Mouse (Mus musculus): ENCODE measurements at regions not wholly inside any gene's neighbourhood (a gene's known extent, or its start where the extent isn't known, plus 50 kb on each side); places are given as distances from the start of the nearest gene placed in this dataset.

DNA sequence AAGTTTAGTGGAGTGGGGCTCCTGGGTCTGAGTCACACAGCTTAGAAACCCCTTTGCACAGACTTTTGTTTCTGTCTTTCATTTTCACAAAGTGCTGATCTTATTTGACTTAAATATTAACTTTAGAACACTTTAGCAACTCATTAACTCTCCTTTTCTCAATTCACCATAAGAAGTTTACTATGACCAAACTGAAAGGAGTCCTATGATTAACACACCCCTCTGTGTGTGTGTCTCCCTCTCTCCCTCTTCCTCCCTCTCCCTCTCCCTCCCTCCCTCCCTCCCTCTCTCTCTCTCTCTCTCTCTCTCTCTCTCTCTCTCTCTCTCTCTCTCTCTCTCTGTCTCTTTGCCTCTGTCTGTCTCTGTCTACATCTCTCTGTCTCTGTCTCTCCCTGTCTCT lies 551.0 kb upstream of the Tenm4 start:
- Histone ChIP-seq H3K27me3 (ENCODE audit: control insufficient read depth, insufficient read depth, low read length) (no peaks in the 10 kb centered on the region), H3K4me2 (ENCODE audit: low read depth) (no peak overlapping the region), H3K9ac (ENCODE audit: low read length) (no peak overlapping the region), H3K4me3 (ENCODE audit: low read depth, low read length) (no peak overlapping the region), H3K4me1 (ENCODE audit: control insufficient read depth, insufficient read depth, low read length) (no peaks in the 10 kb centered on the region), H3K27ac (ENCODE audit: low read depth, low read length) (no peak overlapping the region), H3K9me3 (ENCODE audit: control insufficient read depth, low read length) (no peaks in the 10 kb centered on the region), H3K36me3 (ENCODE audit: control insufficient read depth, insufficient read depth, low read length) (no peaks in the 10 kb centered on the region)
- ATAC-seq (ENCODE audit: insufficient read depth, low FRiP score, low TSS enrichment) (no peak), DNase-seq (ENCODE audit: low spot score) (no peak)

DNA sequence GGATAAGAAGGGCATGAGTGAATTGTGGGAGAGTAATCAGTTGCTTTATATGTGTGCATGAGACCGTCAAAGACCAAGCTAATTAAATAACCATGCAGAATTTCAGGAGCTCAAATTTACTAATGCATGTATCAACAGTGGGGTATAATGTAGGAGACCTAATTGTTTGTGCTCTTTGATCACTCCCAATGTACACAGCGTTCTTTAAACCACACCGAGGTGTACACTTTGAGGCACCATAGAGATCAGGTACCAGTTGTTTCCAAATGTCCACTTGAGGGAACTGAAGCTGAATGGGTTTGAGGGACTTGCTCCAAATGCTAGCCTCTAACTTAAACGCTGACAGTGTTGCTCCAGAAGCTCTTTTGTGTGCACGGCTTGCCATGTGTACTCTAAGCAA lies 530.4 kb upstream of the Tenm4 start:
- H3K9me3 ChIP-seq (ENCODE audit: control insufficient read depth, low read length): no peaks in the 10 kb centered on the region
- H3K27me3 ChIP-seq (ENCODE audit: control insufficient read depth, insufficient read depth, low read length): no peaks in the 10 kb centered on the region
- no peaks in the 10 kb centered on the region for H3K4me1 ChIP-seq (ENCODE audit: control insufficient read depth, insufficient read depth, low read length)
- no peak overlapping the region for H3K9ac ChIP-seq (ENCODE audit: low read length)
- no peak overlapping the region for H3K4me3 ChIP-seq (ENCODE audit: low read depth, low read length)
- H3K4me2 ChIP-seq (ENCODE audit: low read depth): no peak overlapping the region
- 90% methylated on average over 5 of the region's 5 CpGs for WGBS
- ATAC-seq (ENCODE audit: insufficient read depth, low FRiP score, low TSS enrichment): no peak
- H3K27ac ChIP-seq (ENCODE audit: low read depth, low read length): no peak overlapping the region
- DNase-seq (ENCODE audit: low spot score): no peak
- no peaks in the 10 kb centered on the region for H3K36me3 ChIP-seq (ENCODE audit: control insufficient read depth, insufficient read depth, low read length)

DNA sequence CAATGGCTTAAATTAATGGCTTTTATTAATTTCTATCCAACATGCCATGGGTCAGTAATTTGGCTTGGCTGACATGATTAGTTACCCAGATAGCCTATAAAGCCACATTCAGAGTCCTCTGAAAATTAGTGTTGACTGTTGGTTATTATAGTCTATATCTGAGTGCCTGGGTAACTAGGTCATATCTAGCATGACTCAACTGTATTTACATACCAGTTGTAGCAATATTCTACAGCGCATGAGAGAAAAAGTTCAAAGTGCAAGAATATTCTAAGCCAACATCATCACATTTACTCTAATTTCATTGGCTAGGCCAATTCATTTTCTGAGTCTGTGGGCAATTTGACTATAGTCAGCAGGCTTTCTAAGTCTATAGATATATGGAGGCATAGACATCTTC lies 496.7 kb upstream of the Tenm4 start:
- Histone ChIP-seq H3K4me1 (ENCODE audit: control insufficient read depth, insufficient read depth, low read length) (no peaks in the 10 kb centered on the region), H3K36me3 (ENCODE audit: control insufficient read depth, insufficient read depth, low read length) (no peaks in the 10 kb centered on the region), H3K9ac (ENCODE audit: low read length) (no peak overlapping the region), H3K4me3 (ENCODE audit: low read depth, low read length) (no peak overlapping the region), H3K27me3 (ENCODE audit: control insufficient read depth, insufficient read depth, low read length) (no peaks in the 10 kb centered on the region), H3K4me2 (ENCODE audit: low read depth) (no peak overlapping the region), H3K27ac (ENCODE audit: low read depth, low read length) (no peak overlapping the region), H3K9me3 (ENCODE audit: control insufficient read depth, low read length) (no peaks in the 10 kb centered on the region)
- no peak for DNase-seq (ENCODE audit: low spot score)
- WGBS: 95% methylated on average over 1 of the region's 1 CpGs
- ATAC-seq (ENCODE audit: insufficient read depth, low FRiP score, low TSS enrichment): no peak

DNA sequence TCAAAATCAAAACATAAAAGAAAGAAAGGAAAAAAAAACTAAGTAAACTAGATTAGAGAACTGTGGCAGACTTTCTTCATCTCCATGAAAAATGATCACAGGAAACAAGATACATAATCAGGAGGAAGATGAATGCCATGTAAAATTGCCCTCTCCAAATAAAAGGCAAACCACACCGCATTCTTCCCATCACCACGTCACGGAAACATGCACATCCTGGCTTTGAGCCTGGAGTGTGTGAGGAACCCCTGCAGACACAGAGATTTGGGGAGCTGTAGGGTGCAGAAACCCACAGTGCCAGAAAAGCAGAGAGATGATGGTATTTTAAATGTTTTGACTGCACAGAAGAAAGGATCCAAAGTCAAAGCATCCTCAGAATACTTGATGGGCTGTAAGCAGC lies 488.5 kb upstream of the Tenm4 start:
- ATAC-seq (ENCODE audit: insufficient read depth, low FRiP score, low TSS enrichment) (no peak), DNase-seq (ENCODE audit: low spot score) (no peak)
- H3K4me2 ChIP-seq (ENCODE audit: low read depth): no peak overlapping the region
- no peak overlapping the region for H3K4me3 ChIP-seq (ENCODE audit: low read depth, low read length)
- no peak overlapping the region for H3K9ac ChIP-seq (ENCODE audit: low read length)
- H3K9me3 ChIP-seq (ENCODE audit: control insufficient read depth, low read length): no peaks in the 10 kb centered on the region
- WGBS: 60% methylated on average over 3 of the region's 3 CpGs
- H3K36me3 ChIP-seq (ENCODE audit: control insufficient read depth, insufficient read depth, low read length): no peaks in the 10 kb centered on the region
- H3K27ac ChIP-seq (ENCODE audit: low read depth, low read length): no peak overlapping the region
- H3K27me3 ChIP-seq (ENCODE audit: control insufficient read depth, insufficient read depth, low read length): no peaks in the 10 kb centered on the region
- H3K4me1 ChIP-seq (ENCODE audit: control insufficient read depth, insufficient read depth, low read length): no peaks in the 10 kb centered on the region

DNA sequence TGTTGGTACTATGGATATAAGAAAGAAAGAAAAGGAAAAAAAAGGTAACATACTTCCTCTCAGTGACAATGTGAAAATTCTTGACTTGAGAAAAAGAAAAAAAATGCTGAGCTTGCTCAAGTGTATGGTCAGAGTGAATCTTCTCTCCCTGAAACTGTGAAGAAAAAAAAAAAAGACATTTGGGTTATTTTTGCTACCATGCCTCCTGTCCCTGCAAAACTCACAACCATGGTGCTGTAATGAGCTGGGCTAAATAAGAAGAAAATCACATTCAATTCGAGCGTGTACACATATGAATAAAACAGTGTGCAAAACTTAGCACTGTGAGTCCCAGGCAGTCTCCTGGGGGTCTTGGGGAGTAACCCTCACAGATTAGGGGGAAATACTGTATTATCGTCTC lies 483.3 kb upstream of the Tenm4 start:
- no peak for DNase-seq (ENCODE audit: low spot score)
- ATAC-seq (ENCODE audit: insufficient read depth, low FRiP score, low TSS enrichment): 0 out of 2 replicates have a peak, but pooled peaks have one; percentile 3
- Histone ChIP-seq H3K27ac (ENCODE audit: low read depth, low read length) (no peak overlapping the region), H3K4me3 (ENCODE audit: low read depth, low read length) (no peak overlapping the region), H3K4me2 (ENCODE audit: low read depth) (no peak overlapping the region), H3K9me3 (ENCODE audit: control insufficient read depth, low read length) (no peaks in the 10 kb centered on the region), H3K4me1 (ENCODE audit: control insufficient read depth, insufficient read depth, low read length) (0 out of 2 replicates have a peak, but pooled peaks cover 6% of the 10 kb centered on the region), H3K27me3 (ENCODE audit: control insufficient read depth, insufficient read depth, low read length) (no peaks in the 10 kb centered on the region), H3K36me3 (ENCODE audit: control insufficient read depth, insufficient read depth, low read length) (no peaks in the 10 kb centered on the region), H3K9ac (ENCODE audit: low read length) (no peak overlapping the region)
- 46% methylated on average over 3 of the region's 3 CpGs for WGBS

DNA sequence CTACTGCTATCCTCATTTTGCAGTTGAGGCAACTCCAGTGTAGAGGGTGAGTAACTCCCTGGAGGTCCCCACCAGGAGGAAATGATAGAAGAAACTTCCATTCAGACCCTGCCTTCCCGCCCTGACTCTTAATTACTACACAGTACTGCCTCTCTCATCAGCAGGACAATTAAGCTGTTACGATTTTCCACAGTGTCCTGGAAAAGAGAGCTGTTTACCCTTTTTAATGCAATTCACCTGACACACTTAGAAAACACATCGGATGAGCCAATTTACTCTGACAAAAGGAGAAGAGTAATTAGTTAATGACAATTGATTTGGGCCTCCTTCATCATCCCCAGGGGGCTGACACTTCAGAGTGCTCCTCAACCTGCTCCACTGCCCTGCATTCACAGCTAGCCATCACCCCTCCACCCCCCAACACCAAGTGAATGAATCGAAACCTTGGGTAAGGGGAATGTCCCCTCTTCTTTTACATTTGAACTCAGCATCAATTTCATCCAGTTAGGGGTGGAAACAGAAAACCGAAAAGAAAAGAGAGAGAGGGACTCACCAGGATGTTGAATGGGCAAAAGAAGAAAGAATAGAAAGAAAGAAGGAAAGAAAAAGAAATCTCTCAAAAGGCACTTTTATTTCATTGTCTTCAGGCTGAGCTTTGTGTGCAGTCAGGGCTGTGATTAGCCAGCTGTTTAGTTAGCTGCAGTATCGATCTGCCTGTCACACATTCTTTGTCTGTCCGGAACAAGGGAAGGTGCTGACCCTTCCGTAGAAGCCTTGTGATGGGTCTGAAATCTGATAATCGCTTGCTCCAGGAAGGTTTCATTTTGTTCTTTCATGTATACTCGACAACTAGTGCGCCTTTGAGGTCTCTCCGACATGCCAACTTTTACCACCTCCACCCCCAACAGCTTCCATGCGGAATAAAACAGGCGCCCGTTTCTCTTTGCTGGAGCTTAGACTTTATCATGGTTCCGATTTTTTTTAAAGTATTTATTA lies 482.6 kb upstream of the Tenm4 start:
- WGBS: 5% methylated on average over 16 of the region's 16 CpGs
- peak; percentile 53 for DNase-seq (ENCODE audit: low spot score)
- peak; percentile 74 for ATAC-seq (ENCODE audit: insufficient read depth, low FRiP score, low TSS enrichment)

DNA sequence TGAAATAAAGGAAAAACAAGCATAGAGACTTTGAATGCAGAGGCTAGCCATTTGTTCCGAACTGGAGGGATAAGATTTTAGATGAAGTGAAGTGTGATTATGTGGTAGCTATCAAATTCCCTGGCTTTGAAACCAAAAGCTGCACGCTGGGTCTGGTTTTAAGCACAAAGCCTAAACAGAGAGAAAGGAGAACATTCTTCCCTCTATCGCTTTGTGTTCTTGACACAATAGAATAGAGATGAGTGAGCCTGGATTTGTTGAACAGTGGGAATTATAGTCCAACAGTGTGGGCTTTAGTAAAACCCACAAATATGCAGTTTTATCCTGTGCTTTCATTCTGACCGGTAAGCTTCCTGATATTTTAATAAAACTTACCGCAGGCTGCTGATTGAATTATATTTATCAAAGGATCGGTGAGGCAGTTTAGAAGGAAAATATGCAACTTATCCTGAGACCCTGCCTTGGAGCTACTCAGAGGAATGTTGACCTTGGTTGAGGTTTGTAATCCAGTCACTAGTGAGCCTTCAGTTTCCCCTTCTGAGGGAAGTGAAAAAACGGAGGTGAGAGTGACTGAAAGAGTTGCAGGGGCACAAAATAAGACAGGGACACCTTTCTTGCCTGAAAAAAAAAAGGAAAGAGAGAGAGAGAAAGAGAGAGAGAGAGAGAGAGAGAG lies 481.7 kb upstream of the Tenm4 start:
- H3K4me2 ChIP-seq (ENCODE audit: low read depth): peak overlapping the region; percentile 42
- DNase-seq (ENCODE audit: low spot score) (no peak), ATAC-seq (ENCODE audit: insufficient read depth, low FRiP score, low TSS enrichment) (no peak)
- H3K4me1 ChIP-seq (ENCODE audit: control insufficient read depth, insufficient read depth, low read length): 0 out of 2 replicates have a peak, but pooled peaks cover 6% of the 10 kb centered on the region
- H3K36me3 ChIP-seq (ENCODE audit: control insufficient read depth, insufficient read depth, low read length): no peaks in the 10 kb centered on the region
- WGBS: 32% methylated on average over 7 of the region's 7 CpGs
- no peak overlapping the region for H3K4me3 ChIP-seq (ENCODE audit: low read depth, low read length)
- H3K27ac ChIP-seq (ENCODE audit: low read depth, low read length): no peak overlapping the region
- H3K9me3 ChIP-seq (ENCODE audit: control insufficient read depth, low read length): no peaks in the 10 kb centered on the region
- 0 out of 2 replicates have a peak overlapping the region, but pooled peaks have one; percentile 18 for H3K9ac ChIP-seq (ENCODE audit: low read length)
- H3K27me3 ChIP-seq (ENCODE audit: control insufficient read depth, insufficient read depth, low read length): no peaks in the 10 kb centered on the region

More for the DNA sequence above, 482.6 kb upstream of the Tenm4 start:
- no peak overlapping the region for H3K4me3 ChIP-seq (ENCODE audit: low read depth, low read length)
- H3K36me3 ChIP-seq (ENCODE audit: control insufficient read depth, insufficient read depth, low read length): no peaks in the 10 kb centered on the region
- 0 out of 2 replicates have a peak overlapping the region, but pooled peaks have one; percentile 8 for H3K9ac ChIP-seq (ENCODE audit: low read length)
- peak overlapping the region; percentile 42 for H3K4me2 ChIP-seq (ENCODE audit: low read depth)
- no peak overlapping the region for H3K27ac ChIP-seq (ENCODE audit: low read depth, low read length)
- no peaks in the 10 kb centered on the region for H3K9me3 ChIP-seq (ENCODE audit: control insufficient read depth, low read length)
- 0 out of 2 replicates have a peak, but pooled peaks cover 6% of the 10 kb centered on the region for H3K4me1 ChIP-seq (ENCODE audit: control insufficient read depth, insufficient read depth, low read length)
- no peaks in the 10 kb centered on the region for H3K27me3 ChIP-seq (ENCODE audit: control insufficient read depth, insufficient read depth, low read length)

DNA sequence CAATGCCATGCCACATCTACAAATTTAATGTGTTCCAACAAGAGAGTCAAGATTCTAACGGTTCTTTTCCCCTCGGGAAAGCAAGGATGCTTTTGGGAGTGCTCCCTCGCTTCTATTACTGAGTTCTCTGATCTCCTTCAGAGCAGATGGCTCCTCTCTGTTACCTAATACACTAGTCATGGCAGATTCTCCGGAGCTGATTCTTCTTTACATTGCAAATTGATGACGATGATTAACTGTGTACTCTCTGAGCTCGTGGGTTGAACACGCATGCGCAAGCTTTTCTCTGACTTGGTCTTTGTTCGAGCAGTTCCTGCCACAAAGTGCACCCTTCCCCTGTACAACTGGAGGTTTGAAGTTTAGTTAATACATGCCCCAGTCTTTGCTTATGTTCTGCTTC lies 471.5 kb upstream of the Tenm4 start:
- Histone ChIP-seq H3K9me3 (ENCODE audit: control insufficient read depth, low read length) (no peaks in the 10 kb centered on the region), H3K36me3 (ENCODE audit: control insufficient read depth, insufficient read depth, low read length) (no peaks in the 10 kb centered on the region), H3K27ac (ENCODE audit: low read depth, low read length) (no peak overlapping the region), H3K4me2 (ENCODE audit: low read depth) (no peak overlapping the region), H3K4me3 (ENCODE audit: low read depth, low read length) (no peak overlapping the region), H3K4me1 (ENCODE audit: control insufficient read depth, insufficient read depth, low read length) (no peaks in the 10 kb centered on the region), H3K27me3 (ENCODE audit: control insufficient read depth, insufficient read depth, low read length) (no peaks in the 10 kb centered on the region), H3K9ac (ENCODE audit: low read length) (no peak overlapping the region)
- DNase-seq (ENCODE audit: low spot score): no peak
- ATAC-seq (ENCODE audit: insufficient read depth, low FRiP score, low TSS enrichment): no peak
- 61% methylated on average over 9 of the region's 9 CpGs for WGBS
